Mouse (Mus musculus) A20 (cell line): ENCODE measurements around the gene Slc26a8.

Source experiments
- DNase-seq: peaks from one replicate; pipeline ENCODE4 v3.0.0-alpha.2; 2011; ENCODE audit warnings: low read depth, low spot score

The Slc26a8 gene

GRCm38 (mm10) chr17:28592998-28593397 is 97.0 kb downstream of the Slc26a8 start:
- DNase-seq, result peak; percentile 73

DNA sequence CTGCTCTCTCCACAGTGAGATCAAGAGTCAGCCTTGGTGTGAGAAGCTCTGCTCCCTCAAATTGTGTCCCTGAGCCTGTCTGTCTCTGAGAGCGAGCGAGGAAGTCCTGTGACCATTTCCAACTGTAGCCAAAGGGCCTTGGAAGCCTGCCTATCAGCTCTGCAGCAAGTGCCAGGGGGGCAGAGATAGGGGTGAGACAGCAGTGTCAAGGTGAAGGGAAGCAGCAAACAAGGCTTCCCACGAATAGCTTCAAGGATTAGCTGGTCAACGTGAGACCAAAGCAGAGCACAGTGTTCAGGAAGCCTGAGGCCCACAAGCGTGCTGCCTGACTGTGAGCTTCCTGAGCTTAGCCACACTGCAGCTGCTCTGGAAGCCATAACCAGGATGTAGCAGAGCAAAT is 98.6 kb downstream of the Slc26a8 start:
- no peak for DNase-seq

- no peak for DNase-seq
Observed at GRCm38 (mm10) chr17:28590596-28590995, 99.4 kb downstream of the Slc26a8 start.

- DNase-seq, result no peak
Observed at GRCm38 (mm10) chr17:28588591-28588990, 101.4 kb downstream of the Slc26a8 start.
